14 mouse cellular contexts compared by ENCODE assay signal in genomic region chr5:147939226-147939625, GRCm38 (mm10). TPM values are rescaled to one million over a fixed set of nuclear protein-coding genes. Genes with fewer than 3 reads are reported as not detected.
DNase-seq lines count a peak whose midpoint lies in the region; ATAC-seq and TF ChIP-seq lines count a peak whose summit lies in the region.
"Had no signal": no experiment of that assay in that cellular context is flagged by ENCODE, and none has a peak within 500 bp of the region (broad histone marks: within the 10 kb centered on the region; RNA-seq: fewer than 3 reads in every experiment).

No protein-coding gene starts in this region.

- H3K27me3 ChIP-seq in hindbrain, postnatal 0 days (ENCODE audit: insufficient read depth, low read length): no peaks in the 10 kb centered on the region
- no peaks in the 10 kb centered on the region for H3K27me3 ChIP-seq in hindbrain, embryonic 14.5 days (ENCODE audit: control insufficient read depth, insufficient read depth, low read length)
- no peaks in the 10 kb centered on the region for H3K27me3 ChIP-seq in heart, embryonic 14.5 days (ENCODE audit: control insufficient read depth, insufficient read depth, low read length)
- no peaks in the 10 kb centered on the region for H3K27me3 ChIP-seq in intestine, postnatal 0 days (replicated peaks; ENCODE audit: control insufficient read depth, insufficient read depth, low read length)
- H3K27me3 ChIP-seq: embryonic facial prominence, embryonic 15.5 days had no signal

- TF ChIP-seq CTCF in hindbrain, postnatal 0 days (IDR thresholded peaks at IDR 0.05; ENCODE audit: low read depth): no peak
- TF ChIP-seq CTCF in intestine, postnatal 0 days (IDR thresholded peaks at IDR 0.05; ENCODE audit: low read depth): no peak

- H3K9ac ChIP-seq in hindbrain, postnatal 0 days (replicated peaks; ENCODE audit: low read length): no peak overlapping the region
- no peak overlapping the region for H3K9ac ChIP-seq in hindbrain, embryonic 14.5 days
- H3K9ac ChIP-seq in heart, embryonic 14.5 days (ENCODE audit: low read length): no peak overlapping the region
- no peak overlapping the region for H3K9ac ChIP-seq in intestine, postnatal 0 days (ENCODE audit: low read depth, low read length)
- H3K9ac ChIP-seq: embryonic facial prominence, embryonic 15.5 days had no signal

- H3K27ac ChIP-seq in hindbrain, postnatal 0 days: no peak overlapping the region
- no peak overlapping the region for H3K27ac ChIP-seq in hindbrain, embryonic 14.5 days
- no peak overlapping the region for H3K27ac ChIP-seq in heart, embryonic 14.5 days (replicated peaks in 1 of 2; ENCODE audit: control insufficient read depth in 1 of 2, insufficient read depth in 1 of 2, low read depth in 2 of 2, low read length in 2 of 2)
- no peak overlapping the region for H3K27ac ChIP-seq in intestine, postnatal 0 days (ENCODE audit: low read depth, low read length)
- H3K27ac ChIP-seq: embryonic facial prominence, embryonic 15.5 days had no signal

- 39% methylated on average over 5 of the region's 5 CpGs for WGBS in hindbrain, postnatal 0 days
- 73% methylated on average over 5 of the region's 5 CpGs for WGBS in hindbrain, embryonic 14.5 days
- 37% methylated on average over 5 of the region's 5 CpGs for WGBS in heart, embryonic 14.5 days
- WGBS in intestine, postnatal 0 days: 70% methylated on average over 5 of the region's 5 CpGs

- H3K4me2 ChIP-seq in hindbrain, postnatal 0 days (ENCODE audit: low read depth, low read length): no peak overlapping the region
- H3K4me2 ChIP-seq in hindbrain, embryonic 14.5 days (replicated peaks): no peak overlapping the region
- no peak overlapping the region for H3K4me2 ChIP-seq in heart, embryonic 14.5 days (ENCODE audit: low read length)
- no peak overlapping the region for H3K4me2 ChIP-seq in intestine, postnatal 0 days (replicated peaks; ENCODE audit: low read depth)
- H3K4me2 ChIP-seq: embryonic facial prominence, embryonic 15.5 days; liver, embryonic 11.5 days had no signal

- H3K4me3 ChIP-seq in hindbrain, postnatal 0 days (ENCODE audit: low read length): no peak overlapping the region
- no peak overlapping the region for H3K4me3 ChIP-seq in hindbrain, embryonic 14.5 days (replicated peaks; ENCODE audit: low read length)
- H3K4me3 ChIP-seq in heart, embryonic 14.5 days (ENCODE audit: control insufficient read depth in 1 of 2, insufficient read depth in 1 of 2, low read depth in 1 of 2, low read length in 2 of 2): no peak overlapping the region
- no peak overlapping the region for H3K4me3 ChIP-seq in intestine, postnatal 0 days (ENCODE audit: low read depth, low read length)
- H3K4me3 ChIP-seq: embryonic facial prominence, embryonic 15.5 days; myocyte had no signal

- H3K36me3 ChIP-seq in hindbrain, postnatal 0 days (ENCODE audit: insufficient read depth, low read length): no peaks in the 10 kb centered on the region
- no peaks in the 10 kb centered on the region for H3K36me3 ChIP-seq in hindbrain, embryonic 14.5 days (replicated peaks; ENCODE audit: control insufficient read depth, insufficient read depth)
- H3K36me3 ChIP-seq in heart, embryonic 14.5 days (ENCODE audit: control insufficient read depth, insufficient read depth, low read length): no peaks in the 10 kb centered on the region
- H3K36me3 ChIP-seq in intestine, postnatal 0 days (ENCODE audit: control insufficient read depth, insufficient read depth): no peaks in the 10 kb centered on the region
- H3K36me3 ChIP-seq: embryonic facial prominence, embryonic 15.5 days had no signal

- no peaks in the 10 kb centered on the region for H3K4me1 ChIP-seq in hindbrain, postnatal 0 days (ENCODE audit: insufficient read depth, low read length)
- H3K4me1 ChIP-seq in hindbrain, embryonic 14.5 days (replicated peaks; ENCODE audit: control insufficient read depth, insufficient read depth, low read length): no peaks in the 10 kb centered on the region
- peaks cover 4 to 16% of the 10 kb centered on the region in 2 experiments; a peak in 3 of 4 replicates for H3K4me1 ChIP-seq in heart, embryonic 14.5 days (ENCODE audit: control insufficient read depth in 2 of 2, insufficient read depth in 2 of 2, low read length in 2 of 2)
- no peaks in the 10 kb centered on the region for H3K4me1 ChIP-seq in intestine, postnatal 0 days (replicated peaks; ENCODE audit: control insufficient read depth, insufficient read depth, low read length)

- H3K9me3 ChIP-seq in hindbrain, postnatal 0 days (ENCODE audit: low read length): no peaks in the 10 kb centered on the region
- 0 out of 2 replicates have a peak, but pooled peaks cover 3% of the 10 kb centered on the region for H3K9me3 ChIP-seq in hindbrain, embryonic 14.5 days (ENCODE audit: control insufficient read depth, low read length)
- H3K9me3 ChIP-seq in heart, embryonic 14.5 days (ENCODE audit: control insufficient read depth, low read length): peaks cover 8% of the 10 kb centered on the region; the same call in 1 of the 2 replicates
- H3K9me3 ChIP-seq in intestine, postnatal 0 days (ENCODE audit: control insufficient read depth): 0 out of 2 replicates have a peak, but pooled peaks cover 2% of the 10 kb centered on the region
- H3K9me3 ChIP-seq: embryonic facial prominence, embryonic 15.5 days had no signal

- ATAC-seq in hindbrain, postnatal 0 days: no peak
- no peak for ATAC-seq in hindbrain, embryonic 14.5 days (ENCODE audit: low FRiP score)
- ATAC-seq in heart, embryonic 14.5 days (ENCODE audit: insufficient number of reproducible peaks, insufficient read depth, low FRiP score, low read depth): peak; percentile 61; the same call in 1 of the 2 replicates
- no peak for ATAC-seq in intestine, postnatal 0 days
- ATAC-seq: forebrain, embryonic 14.5 days had no signal

- peak; percentile 74 for DNase-seq in hindbrain, postnatal 0 days (ENCODE audit: low spot score)
- DNase-seq in hindbrain, embryonic 14.5 days (ENCODE audit: low spot score): no peak
- DNase-seq in 416B (ENCODE audit: low read depth) (peak; percentile 70), MEL-GATA-1-ER (ENCODE audit: extremely low read depth, low read depth) (peak; percentile 33)
- no peak for DNase-seq in embryo, embryonic 10.5 days (ENCODE audit: low spot score)
- DNase-seq: gastrocnemius, postnatal 36 days; kidney, postnatal 4 days; lung, postnatal 36 days had no signal

RNA-seq across cellular contexts. Expression of gene Mtus2, which starts 17.9 kb away (rescaled TPM):
- 40.4 and 50.2 TPM in 2 replicates for total RNA-seq in hindbrain, postnatal 0 days (2014; rRNA removed)
- polyA plus RNA-seq in hindbrain, postnatal 0 days (2015; fragmentation: Nextera tagmentation; extraction: Ambion mirVana): 31.3 and 33.6 TPM in 2 replicates
- polyA plus RNA-seq in hindbrain, embryonic 14.5 days (2014; fragmentation: Nextera tagmentation; extraction: Ambion mirVana): 42.0 and 49.4 TPM in 2 replicates
- polyA plus RNA-seq in heart, embryonic 14.5 days (2014; fragmentation: Nextera tagmentation; extraction: Ambion mirVana): 128 and 129 TPM in 2 replicates
- polyA plus RNA-seq in intestine, postnatal 0 days (2015; fragmentation: Nextera tagmentation; extraction: Ambion mirVana): 14.0 and 15.8 TPM in 2 replicates

RNA-seq across cellular contexts. Expression of gene Slc46a3, which starts 44.6 kb away (rescaled TPM):
- 6.2 and 6.5 TPM in 2 replicates for total RNA-seq in hindbrain, postnatal 0 days (2014; rRNA removed)
- 6.1 and 6.4 TPM in 2 replicates for polyA plus RNA-seq in hindbrain, postnatal 0 days (2015; fragmentation: Nextera tagmentation; extraction: Ambion mirVana)
- polyA plus RNA-seq in hindbrain, embryonic 14.5 days (2014; fragmentation: Nextera tagmentation; extraction: Ambion mirVana): 5.3 and 5.5 TPM in 2 replicates
- 2.8 and 3.5 TPM in 2 replicates for polyA plus RNA-seq in heart, embryonic 14.5 days (2014; fragmentation: Nextera tagmentation; extraction: Ambion mirVana)
- polyA plus RNA-seq in intestine, postnatal 0 days (2015; fragmentation: Nextera tagmentation; extraction: Ambion mirVana): 263 and 296 TPM in 2 replicates

Comparison
In these comparisons a context has a peak if more than half of its experiments do, and no peak if none do; other contexts are left out.
1. DNase-seq: peak in hindbrain, postnatal 0 days (single experiment), 416B (single experiment) and MEL-GATA-1-ER (single experiment); none in hindbrain, embryonic 14.5 days (single experiment) and embryo, embryonic 10.5 days (single experiment).
2. RNA of gene Slc46a3, which starts 44.6 kb away (polyA plus RNA-seq): 263 to 296 TPM in intestine, postnatal 0 days; 6.1 to 6.4 TPM in hindbrain, postnatal 0 days, 5.3 to 5.5 TPM in hindbrain, embryonic 14.5 days and 2.8 to 3.5 TPM in heart, embryonic 14.5 days; every median in the first group is over 10 times any median in the second.